Mouse (Mus musculus) liver, adult 2 months (tissue): ENCODE measurements around the gene Dtd2.

ENCODE experiments used
- CTCF ChIP-seq: fragments of 200-500 bp; IDR thresholded peaks from 2 replicates; pipeline ENCODE4 v1.5.1; 2011; ENCODE audit warnings: low read depth, low read length, control low read depth
- POLR2A ChIP-seq: fragments of 200-500 bp; IDR thresholded peaks from 2 replicates; pipeline ENCODE4 v1.6.1; 2011; ENCODE audit warnings: low read length, control low read depth; ENCODE audit not compliant: insufficient read depth; ENCODE audit errors: extremely low read depth

GRCm38 (mm10) chr12:52009928-52010629 lies 3.8 kb upstream of the Dtd2 start:
- TF ChIP-seq POLR2A (no peak), CTCF (no peak)
